8 mouse cellular contexts compared by ENCODE assay signal in genomic region chr6:70880714-70881304, GRCm38 (mm10). TPM values are rescaled to one million over a fixed set of nuclear protein-coding genes. Genes with fewer than 3 reads are reported as not detected.
DNase-seq lines count a peak whose midpoint lies in the region; ATAC-seq and TF ChIP-seq lines count a peak whose summit lies in the region.

No protein-coding gene starts in this region.

- no peak overlapping the region for H3K27ac ChIP-seq in gastrocnemius, adult 2 months
- H3K27ac ChIP-seq in intestine, postnatal 0 days (ENCODE audit: low read depth, low read length) = no peak overlapping the region
- no peak overlapping the region for H3K27ac ChIP-seq in midbrain, embryonic 16.5 days (ENCODE audit: low read length)

- peak; percentile 95 for TF ChIP-seq CTCF in gastrocnemius, adult 2 months (IDR thresholded peaks at IDR 0.05)
- TF ChIP-seq CTCF in intestine, postnatal 0 days (IDR thresholded peaks at IDR 0.05; ENCODE audit: low read depth) = peak; percentile 95

- no peak for ATAC-seq in intestine, postnatal 0 days
- ATAC-seq in midbrain, embryonic 16.5 days = peak; percentile 78

- 13% methylated on average over 5 of the region's 5 CpGs for WGBS in intestine, postnatal 0 days
- 13% methylated on average over 5 of the region's 5 CpGs for WGBS in midbrain, embryonic 16.5 days

- intact Hi-C loops in gastrocnemius, adult 2 months (cut with DNase I) = loop anchor here (1.0 kb wide), 1 partner anchor 69 kb away; no protein-coding TSS in a partner anchor
- intact Hi-C loops in left cerebral cortex, postnatal 25 days (cut with DNase I) = loop anchor here (1.0 to 5.0 kb wide), 2 partner anchors 39 to 69 kb away; partner anchors contain the start of gene Eif2ak3

- peak; percentile 43 to 57 for DNase-seq in urinary bladder, adult 18-20 months (ENCODE audit: low spot score in 2 of 2)
- DNase-seq in urinary bladder, postnatal 10 days (ENCODE audit: low spot score) = no peak
- peak; percentile 69 to 90 for DNase-seq in cerebellum, postnatal 36 days
- DNase-seq in gastrocnemius, adult 2 months = peak; percentile 71
- peak; percentile 83 to 89 for DNase-seq in left cerebral cortex, postnatal 25 days (ENCODE audit: low spot score in 2 of 2)
- peak; percentile 30 to 77 for DNase-seq in spleen, adult 18-20 months

- no peak overlapping the region for H3K4me2 ChIP-seq in intestine, postnatal 0 days (replicated peaks; ENCODE audit: low read depth)
- H3K4me2 ChIP-seq in midbrain, embryonic 16.5 days (ENCODE audit: low read length) = no peak overlapping the region

- H3K9ac ChIP-seq in intestine, postnatal 0 days (ENCODE audit: low read depth, low read length) = no peak overlapping the region
- H3K9ac ChIP-seq in midbrain, embryonic 16.5 days (ENCODE audit: low read depth, low read length) = no peak overlapping the region

- H3K4me1 ChIP-seq in intestine, postnatal 0 days (replicated peaks; ENCODE audit: control insufficient read depth, insufficient read depth, low read length) = no peaks in the 10 kb centered on the region
- H3K4me1 ChIP-seq in midbrain, embryonic 16.5 days (ENCODE audit: control insufficient read depth, insufficient read depth, low read length) = no peaks in the 10 kb centered on the region

- H3K9me3 ChIP-seq in intestine, postnatal 0 days (ENCODE audit: control insufficient read depth) = no peaks in the 10 kb centered on the region
- H3K9me3 ChIP-seq in midbrain, embryonic 16.5 days (replicated peaks; ENCODE audit: control insufficient read depth, low read length, poor library complexity, severe bottlenecking) = no peaks in the 10 kb centered on the region

- H3K4me3 ChIP-seq in gastrocnemius, adult 2 months = no peak overlapping the region
- H3K4me3 ChIP-seq in intestine, postnatal 0 days (ENCODE audit: low read depth, low read length) = no peak overlapping the region
- H3K4me3 ChIP-seq in midbrain, embryonic 16.5 days (ENCODE audit: low read depth, low read length) = no peak overlapping the region

- H3K27me3 ChIP-seq in intestine, postnatal 0 days (replicated peaks; ENCODE audit: control insufficient read depth, insufficient read depth, low read length) = no peaks in the 10 kb centered on the region
- H3K27me3 ChIP-seq in midbrain, embryonic 16.5 days (ENCODE audit: control insufficient read depth, insufficient read depth, low read depth, low read length) = no peaks in the 10 kb centered on the region

- H3K36me3 ChIP-seq in intestine, postnatal 0 days (ENCODE audit: control insufficient read depth, insufficient read depth) = peaks cover 39% of the 10 kb centered on the region
- peaks cover 4% of the 10 kb centered on the region; the same call in 1 of the 2 replicates for H3K36me3 ChIP-seq in midbrain, embryonic 16.5 days (ENCODE audit: control insufficient read depth, insufficient read depth, low read length)

RNA-seq across cellular contexts. Expression of gene Eif2ak3, which starts 36.5 kb away (rescaled TPM):
- 1 to 10 TPM; 4.1 to 4.9 TPM for total RNA-seq in gastrocnemius, adult 2 months (2021)
- 8.4 and 9.6 TPM in 2 replicates for polyA plus RNA-seq in intestine, postnatal 0 days (2015; fragmentation: Nextera tagmentation; extraction: Ambion mirVana)
- 10 to 100 TPM; 21.2 to 23.1 TPM for total RNA-seq in left cerebral cortex, postnatal 25 days (2021)
- polyA plus RNA-seq in midbrain, embryonic 16.5 days (2015; fragmentation: Nextera tagmentation; extraction: Ambion mirVana) = 12.5 and 13.4 TPM in 2 replicates

RNA-seq across cellular contexts. Expression of gene Tex37, which starts 37.9 kb away (rescaled TPM):
- not detected for total RNA-seq in gastrocnemius, adult 2 months (2021)
- polyA plus RNA-seq in intestine, postnatal 0 days (2015; fragmentation: Nextera tagmentation; extraction: Ambion mirVana) = not detected in 2 replicates
- total RNA-seq in left cerebral cortex, postnatal 25 days (2021) = not detected
- not detected in 2 replicates for polyA plus RNA-seq in midbrain, embryonic 16.5 days (2015; fragmentation: Nextera tagmentation; extraction: Ambion mirVana)
